Mouse (Mus musculus) embryonic facial prominence, embryonic 14.5 days (tissue): Measurements from ENCODE around the gene Zfp385b. TPM values are rescaled to one million over a fixed set of nuclear protein-coding genes. Genes with fewer than 3 reads are reported as not detected.

ENCODE experiments used
- ATAC-seq: fragments of 200-750 bp; cut with Nextera tagmentation; 2 replicates; pipeline ENCODE4 v1.8.0; 2017; ENCODE audit warnings: low read depth, moderate number of reproducible peaks, moderate TSS enrichment
- DNase-seq: peaks from one replicate; pipeline ENCODE4 v3.0.0-alpha.2; 2015; ENCODE audit warnings: low spot score
- H3K27ac ChIP-seq: fragments of 300-500 bp; sonication (generic); replicated peaks from 2 replicates; pipeline ENCODE4 v1.5.1; 2014; ENCODE audit warnings: low read depth, mild to moderate bottlenecking, low read length, moderate library complexity
- H3K27me3 ChIP-seq: fragments of 300-500 bp; sonication (generic); replicated peaks from 2 replicates; pipeline ENCODE4 v1.6.1; 2014; ENCODE audit warnings: low read length; ENCODE audit not compliant: control insufficient read depth, insufficient read depth
- H3K36me3 ChIP-seq: fragments of 300-500 bp; sonication (generic); 2 replicates; pipeline ENCODE4 v1.6.1; 2014; ENCODE audit warnings: low read length, mixed read lengths; ENCODE audit not compliant: control insufficient read depth, insufficient read depth
- H3K4me1 ChIP-seq: fragments of 300-500 bp; sonication (generic); 2 replicates; pipeline ENCODE4 v1.6.1; 2014; ENCODE audit warnings: antibody characterized with exemption, low read length; ENCODE audit not compliant: control insufficient read depth, insufficient read depth
- H3K4me2 ChIP-seq: fragments of 300-500 bp; sonication (generic); 2 replicates; pipeline ENCODE4 v1.6.1; 2014; ENCODE audit warnings: low read depth, mild to moderate bottlenecking, low read length, moderate library complexity, mixed read lengths
- H3K4me3 ChIP-seq: fragments of 300-500 bp; sonication (generic); 2 replicates; pipeline ENCODE4 v1.5.1; 2014; ENCODE audit warnings: low read depth, mild to moderate bottlenecking, low read length
- H3K9ac ChIP-seq: fragments of 300-500 bp; sonication (generic); 2 replicates; pipeline ENCODE4 v1.6.1; 2014; ENCODE audit warnings: low read depth, mild to moderate bottlenecking, low read length, moderate library complexity, mixed read lengths
- H3K9me3 ChIP-seq: fragments of 300-500 bp; sonication (generic); 2 replicates; pipeline ENCODE4 v1.6.1; 2016; ENCODE audit warnings: low read length; ENCODE audit not compliant: control insufficient read depth
- WGBS: fragments of 180-500 bp; shearing (Covaris S2); extraction: QIAGEN DNeasy Blood & Tissue Kit; methylation state at CpG from one replicate; pipeline ENCODE4 v1.1.7; 2014; 5-methylcytosine and 5-hydroxymethylcytosine counted together
- polyA plus RNA-seq: library from polyadenylated mRNA; unstranded; fragments of >200 nt; fragmentation: Nextera tagmentation; extraction: Ambion mirVana; gene quantifications from 2 replicates; pipeline ENCODE4 v1.2.1, GENCODE M21; 2014

Zfp385b gene
- polyA plus RNA-seq, 1 experiment from 2014 or later = 8.9 TPM

- ATAC-seq (no peak), DNase-seq (no peak)
- no peak overlapping the region for H3K4me3 ChIP-seq
- 64% methylated on average over 6 of the region's 6 CpGs for WGBS
- H3K27me3 ChIP-seq = no peaks in the 10 kb centered on the region
- no peaks in the 10 kb centered on the region for H3K36me3 ChIP-seq
- no peak overlapping the region for H3K9ac ChIP-seq
- H3K9me3 ChIP-seq = no peaks in the 10 kb centered on the region
- H3K4me2 ChIP-seq = no peak overlapping the region
- no peaks in the 10 kb centered on the region for H3K4me1 ChIP-seq
- no peak overlapping the region for H3K27ac ChIP-seq
Observed at GRCm38 (mm10) chr2:77508731-77509130, 310.7 kb downstream of the Zfp385b start.

GRCm38 (mm10) chr2:77506308-77506707 lies 313.1 kb downstream of the Zfp385b start:
- ATAC-seq (no peak), DNase-seq (no peak)
- WGBS = 10% methylated on average over 7 of the region's 7 CpGs
- Histone ChIP-seq H3K4me1 (no peaks in the 10 kb centered on the region), H3K4me3 (no peak overlapping the region), H3K36me3 (no peaks in the 10 kb centered on the region), H3K27me3 (no peaks in the 10 kb centered on the region), H3K27ac (no peak overlapping the region), H3K4me2 (peak overlapping the region; percentile 32), H3K9ac (no peak overlapping the region), H3K9me3 (no peaks in the 10 kb centered on the region)

GRCm38 (mm10) chr2:77505614-77506013 lies 313.8 kb downstream of the Zfp385b start:
- Histone ChIP-seq H3K4me3 (no peak overlapping the region), H3K36me3 (no peaks in the 10 kb centered on the region), H3K4me1 (no peaks in the 10 kb centered on the region), H3K27ac (no peak overlapping the region), H3K27me3 (no peaks in the 10 kb centered on the region), H3K9ac (no peak overlapping the region), H3K9me3 (no peaks in the 10 kb centered on the region), H3K4me2 (no peak overlapping the region)
- DNase-seq = no peak
- 95% methylated on average over 1 of the region's 1 CpGs for WGBS
- ATAC-seq = no peak

- DNase-seq = no peak
- no peaks in the 10 kb centered on the region for H3K4me1 ChIP-seq
- no peak overlapping the region for H3K9ac ChIP-seq
- no peak overlapping the region for H3K27ac ChIP-seq
- no peak overlapping the region for H3K4me2 ChIP-seq
- WGBS = 88% methylated on average over 6 of the region's 6 CpGs
- no peaks in the 10 kb centered on the region for H3K27me3 ChIP-seq
- no peaks in the 10 kb centered on the region for H3K36me3 ChIP-seq
- H3K9me3 ChIP-seq = no peaks in the 10 kb centered on the region
- no peak overlapping the region for H3K4me3 ChIP-seq
- ATAC-seq = no peak
Observed at GRCm38 (mm10) chr2:77503674-77504351, 315.6 kb downstream of the Zfp385b start.

GRCm38 (mm10) chr2:77503217-77503616 lies 316.2 kb downstream of the Zfp385b start:
- no peaks in the 10 kb centered on the region for H3K36me3 ChIP-seq
- ATAC-seq = no peak
- WGBS = 83% methylated on average over 7 of the region's 8 CpGs
- H3K4me3 ChIP-seq = no peak overlapping the region
- no peak overlapping the region for H3K4me2 ChIP-seq
- no peak overlapping the region for H3K9ac ChIP-seq
- no peaks in the 10 kb centered on the region for H3K4me1 ChIP-seq
- no peaks in the 10 kb centered on the region for H3K9me3 ChIP-seq
- no peaks in the 10 kb centered on the region for H3K27me3 ChIP-seq
- no peak for DNase-seq
- H3K27ac ChIP-seq = no peak overlapping the region

- Histone ChIP-seq H3K36me3 (no peaks in the 10 kb centered on the region), H3K4me3 (no peak overlapping the region), H3K4me2 (no peak overlapping the region), H3K4me1 (no peaks in the 10 kb centered on the region), H3K27me3 (no peaks in the 10 kb centered on the region), H3K9ac (no peak overlapping the region), H3K9me3 (no peaks in the 10 kb centered on the region), H3K27ac (no peak overlapping the region)
- ATAC-seq (no peak), DNase-seq (peak; percentile 29)
- WGBS = 73% methylated on average over 8 of the region's 8 CpGs
Observed at GRCm38 (mm10) chr2:77502458-77502857, 317.0 kb downstream of the Zfp385b start.

- H3K9me3 ChIP-seq = no peaks in the 10 kb centered on the region
- no peaks in the 10 kb centered on the region for H3K4me1 ChIP-seq
- H3K27ac ChIP-seq = no peak overlapping the region
- 58% methylated on average over 6 of the region's 6 CpGs for whole genome bisulfite sequencing
- DNase-seq = no peak
- no peaks in the 10 kb centered on the region for H3K36me3 ChIP-seq
- H3K27me3 ChIP-seq = no peaks in the 10 kb centered on the region
- no peak for ATAC-seq
- H3K9ac ChIP-seq = no peak overlapping the region
- H3K4me3 ChIP-seq = no peak overlapping the region
- no peak overlapping the region for H3K4me2 ChIP-seq
Observed at GRCm38 (mm10) chr2:77500480-77500879, 319.0 kb downstream of the Zfp385b start.

- H3K4me2 ChIP-seq = no peak overlapping the region
- H3K27ac ChIP-seq = no peak overlapping the region
- no peaks in the 10 kb centered on the region for H3K36me3 ChIP-seq
- 80% methylated on average over 4 of the region's 4 CpGs for WGBS
- no peak for DNase-seq
- no peak overlapping the region for H3K4me3 ChIP-seq
- H3K4me1 ChIP-seq = no peaks in the 10 kb centered on the region
- no peaks in the 10 kb centered on the region for H3K27me3 ChIP-seq
- ATAC-seq = no peak
- H3K9me3 ChIP-seq = no peaks in the 10 kb centered on the region
- no peak overlapping the region for H3K9ac ChIP-seq
Observed at GRCm38 (mm10) chr2:77498379-77498778, 321.1 kb downstream of the Zfp385b start.

- Histone ChIP-seq H3K4me3 (no peak overlapping the region), H3K4me1 (no peaks in the 10 kb centered on the region), H3K27me3 (no peaks in the 10 kb centered on the region), H3K9ac (no peak overlapping the region), H3K27ac (no peak overlapping the region), H3K9me3 (no peaks in the 10 kb centered on the region), H3K4me2 (no peak overlapping the region), H3K36me3 (no peaks in the 10 kb centered on the region)
- ATAC-seq = no peak
- 92% methylated on average over 6 of the region's 6 CpGs for WGBS
- no peak for DNase-seq
Observed at GRCm38 (mm10) chr2:77497942-77498341, 321.5 kb downstream of the Zfp385b start.
